Mouse (Mus musculus) heart, embryonic 16.5 days (tissue): ENCODE results near the gene Jmjd8. TPM values are rescaled to one million over a fixed set of nuclear protein-coding genes. Genes with fewer than 3 reads are reported as not detected.
A peak's percentile ranks its signal among the peaks of the same experiment; 100 is the strongest.

ENCODE experiments used
- ATAC-seq: fragments of 200-750 bp; cut with Nextera tagmentation; replicated peaks from 2 replicates; pipeline ENCODE4 v1.8.0; 2017; ENCODE audit warnings: moderate number of reproducible peaks; ENCODE audit not compliant: insufficient read depth, low FRiP score; ENCODE audit errors: extremely low read depth
- H3K27ac ChIP-seq: fragments of 300-500 bp; sonication (generic); 2 replicates; pipeline ENCODE4 v1.5.1; 2014; ENCODE audit warnings: mild to moderate bottlenecking, low read length, control low read depth, moderate library complexity
- H3K27me3 ChIP-seq: fragments of 300-500 bp; sonication (generic); 2 replicates; pipeline ENCODE4 v1.6.1; 2014; ENCODE audit warnings: low read length, mixed read lengths; ENCODE audit not compliant: control insufficient read depth, insufficient read depth
- H3K36me3 ChIP-seq: fragments of 300-500 bp; sonication (generic); 2 replicates; pipeline ENCODE4 v1.6.1; 2014; ENCODE audit not compliant: control insufficient read depth, insufficient read depth
- H3K4me1 ChIP-seq: fragments of 300-500 bp; sonication (generic); 2 replicates; pipeline ENCODE4 v1.6.1; 2014; ENCODE audit warnings: low read length, mixed read lengths; ENCODE audit not compliant: control insufficient read depth, insufficient read depth
- H3K4me2 ChIP-seq: fragments of 300-500 bp; sonication (generic); 2 replicates; pipeline ENCODE4 v1.6.1; 2014; ENCODE audit warnings: low read depth, mild to moderate bottlenecking, control low read depth, low read length
- H3K4me3 ChIP-seq: fragments of 300-500 bp; sonication (generic); 2 replicates; pipeline ENCODE4 v1.5.1; 2014; ENCODE audit warnings: mild to moderate bottlenecking, control low read depth, low read length
- H3K9ac ChIP-seq: fragments of 300-500 bp; sonication (generic); 2 replicates; pipeline ENCODE4 v1.6.1; 2014; ENCODE audit warnings: low read length, control low read depth
- H3K9me3 ChIP-seq: fragments of 300-500 bp; sonication (generic); replicated peaks from 2 replicates; pipeline ENCODE4 v1.6.1; 2016; ENCODE audit warnings: low read length; ENCODE audit not compliant: control insufficient read depth
- WGBS: fragments of 180-500 bp; shearing (Covaris S2); extraction: QIAGEN DNeasy Blood & Tissue Kit; methylation state at CpG from one replicate; pipeline ENCODE4 v1.1.7; 2014; 5-methylcytosine and 5-hydroxymethylcytosine counted together
- polyA plus RNA-seq: library from polyadenylated mRNA; unstranded; fragments of >200 nt; fragmentation: Nextera tagmentation; extraction: Ambion mirVana; gene quantifications from 2 replicates; pipeline ENCODE4 v1.2.1, GENCODE M21; 2015

The Jmjd8 gene
- polyA plus RNA-seq, 1 experiment from 2014 or later: 35.0 TPM

DNA sequence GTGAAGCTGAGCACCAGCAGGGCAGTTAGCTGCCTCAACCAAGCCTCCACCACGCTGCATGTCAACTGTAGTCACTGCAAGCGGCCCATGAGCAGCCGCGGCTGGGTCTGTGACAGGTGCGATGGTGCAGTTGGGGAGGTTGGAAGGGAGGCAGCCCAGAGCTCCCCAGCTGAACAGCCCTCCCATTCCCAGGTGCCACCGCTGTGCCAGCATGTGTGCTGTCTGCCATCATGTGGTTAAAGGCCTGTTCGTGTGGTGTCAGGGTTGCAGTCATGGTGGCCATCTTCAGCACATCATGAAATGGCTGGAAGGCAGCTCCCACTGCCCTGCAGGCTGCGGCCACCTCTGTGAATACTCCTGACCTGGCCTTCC is 458 bp upstream of the Jmjd8 start:
- Histone ChIP-seq H3K4me3 (peak overlapping the region; percentile 68), H3K27ac (peak overlapping the region; percentile 87), H3K4me1 (peaks cover 48% of the 10 kb centered on the region), H3K9me3 (no peaks in the 10 kb centered on the region), H3K27me3 (no peaks in the 10 kb centered on the region), H3K4me2 (peak overlapping the region; percentile 77), H3K9ac (peak overlapping the region; percentile 89; the same call in 1 of the 2 replicates), H3K36me3 (peaks cover 36% of the 10 kb centered on the region)
- ATAC-seq: no peak
- WGBS: 81% methylated on average over 8 of the region's 8 CpGs

DNA sequence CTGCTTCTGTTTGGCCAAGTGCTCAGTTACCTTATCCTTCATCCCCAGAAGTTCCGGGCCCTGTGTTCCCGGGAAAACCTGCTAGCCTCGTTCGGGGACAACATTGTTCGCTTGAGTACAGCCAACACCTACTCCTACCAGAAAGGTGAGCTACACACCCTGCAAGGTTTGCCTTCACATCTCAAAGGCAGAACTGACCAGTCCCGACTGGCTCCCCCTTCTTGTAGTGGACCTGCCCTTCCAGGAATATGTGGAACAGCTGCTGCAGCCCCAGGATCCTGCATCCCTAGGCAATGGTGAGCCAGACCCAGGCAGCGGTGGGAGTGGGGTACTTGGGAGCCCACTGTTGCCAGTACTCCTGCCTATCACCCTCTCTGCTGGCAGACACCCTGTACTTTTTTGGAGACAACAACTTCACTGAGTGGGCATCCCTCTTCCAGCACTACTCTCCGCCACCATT is 921 bp downstream of the Jmjd8 start:
- 31% methylated on average over 8 of the region's 8 CpGs for WGBS
- peak overlapping the region; percentile 68 for H3K4me3 ChIP-seq
- no peaks in the 10 kb centered on the region for H3K9me3 ChIP-seq
- H3K27me3 ChIP-seq: no peaks in the 10 kb centered on the region
- H3K27ac ChIP-seq: peak overlapping the region; percentile 87
- peak overlapping the region; percentile 89 for H3K9ac ChIP-seq
- peaks cover 48% of the 10 kb centered on the region for H3K4me1 ChIP-seq
- peaks cover 36% of the 10 kb centered on the region for H3K36me3 ChIP-seq
- peak overlapping the region; percentile 77 for H3K4me2 ChIP-seq
- no peak for ATAC-seq

DNA sequence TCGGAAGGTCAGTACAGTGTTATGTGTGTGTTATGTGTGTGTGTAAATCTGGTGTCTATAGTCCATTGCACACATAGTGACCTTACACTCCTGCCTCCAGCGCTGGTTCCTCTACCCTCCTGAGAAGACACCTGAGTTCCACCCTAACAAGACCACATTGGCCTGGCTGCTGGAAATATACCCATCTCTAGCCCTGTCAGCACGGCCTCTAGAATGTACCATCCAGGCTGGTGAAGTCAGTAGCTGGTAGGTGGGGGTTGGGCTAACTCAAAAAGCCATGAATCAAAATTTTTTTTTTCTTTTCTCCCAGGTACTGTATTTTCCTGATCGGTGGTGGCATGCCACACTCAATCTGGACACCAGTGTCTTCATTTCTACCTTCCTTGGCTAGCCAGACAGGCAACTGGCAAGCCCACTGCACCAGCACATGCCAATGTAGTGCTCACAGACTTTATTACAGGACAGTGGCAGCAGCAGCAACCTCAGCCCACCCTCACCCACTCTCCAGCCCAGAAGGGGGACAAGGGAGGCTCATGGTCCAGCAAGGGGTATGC is 1.6 kb downstream of the Jmjd8 start:
- H3K27me3 ChIP-seq: no peaks in the 10 kb centered on the region
- no peak overlapping the region for H3K9ac ChIP-seq
- no peak overlapping the region for H3K27ac ChIP-seq
- H3K4me1 ChIP-seq: peaks cover 50% of the 10 kb centered on the region
- no peak overlapping the region; the same call in 1 of the 2 replicates for H3K4me3 ChIP-seq
- no peak overlapping the region for H3K4me2 ChIP-seq
- WGBS: 80% methylated on average over 4 of the region's 4 CpGs
- no peaks in the 10 kb centered on the region for H3K9me3 ChIP-seq
- peaks cover 36% of the 10 kb centered on the region for H3K36me3 ChIP-seq
- ATAC-seq: no peak

DNA sequence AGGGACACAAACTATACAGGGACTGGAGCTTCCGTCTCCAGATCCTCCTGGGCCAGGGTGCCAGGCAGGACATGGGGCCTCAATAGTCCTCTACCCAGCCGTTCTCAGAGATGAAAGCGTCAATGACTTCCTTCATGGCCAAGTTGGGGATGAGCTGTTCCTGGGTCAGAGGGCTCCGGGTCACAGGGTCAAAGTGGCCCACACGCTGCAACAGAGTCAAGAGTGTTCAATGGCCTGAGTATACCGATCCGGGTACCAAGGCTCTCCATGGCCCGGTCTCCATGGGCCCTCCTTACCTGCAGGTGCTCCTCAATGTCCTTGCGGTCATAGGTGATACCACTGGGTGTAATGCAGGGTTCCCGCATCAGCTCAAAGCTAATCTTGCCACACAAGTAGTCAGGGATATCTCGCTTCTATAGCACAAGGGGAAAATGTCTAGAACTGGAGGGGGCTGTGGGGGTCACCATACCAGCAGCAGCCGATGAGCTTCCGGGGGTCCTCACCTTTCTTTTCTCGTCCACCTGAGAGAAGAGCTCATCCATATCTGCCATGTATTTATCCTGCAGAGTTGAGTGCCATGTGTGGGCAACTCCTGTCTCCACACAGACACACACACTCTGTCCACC is 2.3 kb downstream of the Jmjd8 start:
- 87% methylated on average over 14 of the region's 14 CpGs for WGBS
- no peak overlapping the region; the same call in 1 of the 2 replicates for H3K4me2 ChIP-seq
- no peak for ATAC-seq
- H3K9me3 ChIP-seq: no peaks in the 10 kb centered on the region
- no peak overlapping the region for H3K4me3 ChIP-seq
- no peak overlapping the region for H3K9ac ChIP-seq
- peaks cover 56% of the 10 kb centered on the region for H3K4me1 ChIP-seq
- no peak overlapping the region for H3K27ac ChIP-seq
- no peaks in the 10 kb centered on the region for H3K27me3 ChIP-seq
- H3K36me3 ChIP-seq: peaks cover 33% of the 10 kb centered on the region

DNA sequence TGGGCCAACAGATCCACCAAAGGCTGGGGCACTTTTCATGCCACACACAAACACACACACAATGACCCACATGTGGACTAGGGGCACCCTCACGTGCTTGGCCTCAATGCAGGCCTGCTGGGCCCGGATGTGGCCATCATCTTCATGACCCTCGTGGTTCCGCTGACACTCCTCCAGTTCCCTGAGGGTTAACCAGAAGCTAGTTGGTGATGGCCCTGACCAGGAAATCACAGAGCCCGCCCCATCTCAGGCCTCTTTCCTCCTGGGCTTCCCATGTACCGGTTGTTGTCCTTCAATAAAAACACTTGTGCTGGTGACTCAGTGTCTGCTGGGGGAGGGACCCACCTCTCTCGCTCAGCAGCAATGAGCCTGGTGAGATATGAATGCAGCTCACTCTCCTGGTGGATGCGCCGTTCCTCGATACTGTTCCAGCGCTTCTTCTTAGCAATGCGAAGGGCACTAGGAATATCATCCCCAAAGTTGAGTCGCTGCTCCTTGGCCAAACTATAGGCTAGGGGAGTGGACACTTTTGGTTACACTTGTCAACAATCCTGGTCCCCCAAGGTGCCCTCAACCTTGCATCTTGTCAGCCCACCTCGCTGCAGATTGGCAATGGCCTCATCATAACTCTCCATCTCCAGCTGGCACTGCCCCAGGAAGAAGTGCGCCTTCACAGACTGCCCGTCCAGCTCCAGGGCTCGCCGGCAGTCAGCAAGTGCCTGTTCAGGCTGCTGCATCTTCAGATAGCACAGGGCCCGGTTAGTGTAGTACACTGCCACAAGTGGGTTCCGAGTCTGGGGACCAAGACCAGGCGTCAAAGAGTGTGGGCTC is 3.0 kb downstream of the Jmjd8 start:
- Histone ChIP-seq H3K4me2 (peak overlapping the region; percentile 98), H3K4me1 (peaks cover 64% of the 10 kb centered on the region), H3K36me3 (peaks cover 26% of the 10 kb centered on the region), H3K9ac (peak overlapping the region; percentile 97), H3K27me3 (no peaks in the 10 kb centered on the region), H3K4me3 (peak overlapping the region; percentile 90), H3K27ac (peak overlapping the region; percentile 99), H3K9me3 (no peaks in the 10 kb centered on the region)
- ATAC-seq: no peak
- 47% methylated on average over 21 of the region's 21 CpGs for WGBS

DNA sequence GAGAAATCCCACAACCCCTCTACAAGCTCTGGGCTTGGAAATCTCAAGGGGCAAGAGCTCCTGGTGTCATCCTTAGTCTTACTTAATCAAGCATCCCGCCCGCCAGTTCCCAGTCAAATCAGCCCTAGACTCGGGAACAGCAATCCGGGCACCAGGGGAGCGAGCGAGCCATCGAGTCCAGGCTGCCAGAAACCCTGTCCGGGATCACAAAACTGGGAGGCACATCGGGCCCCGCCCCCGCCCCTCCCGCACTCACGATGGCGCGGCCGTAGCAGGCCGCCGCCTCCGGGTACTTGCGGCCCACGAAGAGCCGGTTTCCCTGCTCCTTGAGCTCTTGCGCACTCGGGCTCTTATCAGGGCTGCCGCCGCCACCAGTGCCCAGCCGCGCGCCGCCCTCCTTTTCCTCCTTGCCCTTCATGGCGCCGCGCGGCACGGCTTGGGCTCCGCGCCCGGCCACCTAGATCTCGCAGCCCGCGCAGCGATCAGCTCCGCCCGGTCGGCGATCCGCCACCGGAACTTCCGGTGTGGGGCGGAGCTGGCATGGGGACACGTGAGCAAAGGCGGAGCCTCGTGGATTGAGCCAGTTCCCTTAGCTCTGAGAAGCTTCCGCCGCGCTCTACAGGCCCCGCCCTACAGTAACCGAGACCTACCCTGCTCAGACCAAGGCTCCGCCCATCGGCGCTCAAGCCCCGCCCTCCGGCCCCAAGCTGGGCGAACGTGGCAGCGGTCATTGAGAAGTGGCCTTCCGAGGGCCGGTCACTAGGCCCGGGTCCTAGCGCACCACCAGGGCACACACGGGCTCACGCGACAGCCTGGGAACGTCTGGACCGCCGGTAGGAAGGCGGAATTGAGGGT is 4.0 kb downstream of the Jmjd8 start:
- under 1% methylated on average over 77 of the region's 77 CpGs for WGBS

DNA sequence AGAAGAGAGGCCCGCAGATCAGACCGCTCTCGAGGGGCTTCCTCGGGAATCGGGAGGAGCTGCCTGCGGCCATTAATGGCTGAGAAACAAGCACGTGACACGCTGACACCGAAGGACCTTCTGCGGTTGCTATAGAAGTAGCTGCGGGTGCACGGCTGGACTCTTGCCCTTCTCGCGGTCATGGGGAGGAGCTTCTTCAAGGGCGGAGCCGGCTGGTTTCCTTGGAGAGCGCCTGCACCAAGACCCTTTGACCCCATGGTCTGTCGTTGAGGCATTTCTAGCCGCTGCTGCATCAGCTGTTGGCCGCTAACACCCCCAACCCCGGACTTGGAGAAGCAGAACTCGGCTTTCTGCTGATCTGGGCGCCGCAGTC is 4.6 kb downstream of the Jmjd8 start, which contains the start of gene Stub1:
TSS of gene Stub1 (minus strand) at position 114 of the 373 bp plus-strand sequence.
- no peaks in the 10 kb centered on the region for H3K9me3 ChIP-seq
- WGBS: under 1% methylated on average over 24 of the region's 24 CpGs
- H3K36me3 ChIP-seq: peaks cover 18% of the 10 kb centered on the region
- H3K4me1 ChIP-seq: peaks cover 67% of the 10 kb centered on the region
- peak; percentile 76 for ATAC-seq
- H3K27ac ChIP-seq: peak within 1 kb of the TSS; percentile 99
- peak within 1 kb of the TSS; percentile 98 for H3K4me2 ChIP-seq
- H3K9ac ChIP-seq: peak within 1 kb of the TSS; percentile 97
- H3K4me3 ChIP-seq: peak within 1 kb of the TSS; percentile 90
- no peaks in the 10 kb centered on the region for H3K27me3 ChIP-seq

More for the DNA sequence above, 4.0 kb downstream of the Jmjd8 start:
- H3K4me1 ChIP-seq: peaks cover 70% of the 10 kb centered on the region
- peak; percentile 91 for ATAC-seq
- H3K36me3 ChIP-seq: peaks cover 19% of the 10 kb centered on the region
- H3K9me3 ChIP-seq: no peaks in the 10 kb centered on the region
- peak overlapping the region; percentile 98 for H3K4me2 ChIP-seq
- H3K27me3 ChIP-seq: no peaks in the 10 kb centered on the region
- H3K27ac ChIP-seq: peak overlapping the region; percentile 99
- H3K9ac ChIP-seq: peak overlapping the region; percentile 97
- H3K4me3 ChIP-seq: peak overlapping the region; percentile 90

DNA sequence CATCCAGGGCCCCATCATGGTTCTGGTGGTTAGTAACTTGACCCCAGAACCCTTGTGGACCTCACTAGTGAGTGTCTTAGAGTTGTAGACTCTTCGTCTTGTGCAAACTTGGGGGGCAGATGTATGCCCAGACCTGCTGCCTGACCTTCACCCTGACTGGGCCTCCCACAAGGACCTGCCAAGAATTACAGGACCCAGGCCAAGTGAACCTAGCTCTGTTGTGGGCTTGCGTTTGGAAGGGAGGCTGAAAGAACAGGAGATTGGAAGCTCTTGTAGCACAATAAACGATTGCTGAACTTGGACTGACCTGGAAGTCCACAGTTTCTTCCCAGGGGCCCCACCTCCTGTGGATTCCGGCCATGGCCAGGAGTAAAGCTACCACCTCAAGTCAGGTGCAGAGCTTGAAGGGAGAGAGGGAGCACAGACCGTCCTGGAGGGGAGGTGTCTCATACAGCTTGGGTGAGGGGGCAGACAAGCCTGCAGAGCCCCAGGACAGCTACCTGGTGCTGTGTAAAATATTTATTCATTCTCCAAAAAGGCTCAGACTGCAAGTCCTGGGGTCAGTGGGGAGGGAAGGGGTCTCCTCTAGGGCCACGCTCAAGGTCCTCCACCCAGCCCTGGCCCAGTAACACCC is 5.4 kb downstream of the Jmjd8 start:
- H3K4me2 ChIP-seq: peak overlapping the region; percentile 92
- no peak for ATAC-seq
- no peaks in the 10 kb centered on the region for H3K27me3 ChIP-seq
- peak overlapping the region; percentile 93 for H3K9ac ChIP-seq
- H3K27ac ChIP-seq: peak overlapping the region; percentile 99
- WGBS: 18% methylated on average over 6 of the region's 6 CpGs
- peak overlapping the region; percentile 90 for H3K4me3 ChIP-seq
- H3K4me1 ChIP-seq: peaks cover 63% of the 10 kb centered on the region
- no peaks in the 10 kb centered on the region for H3K9me3 ChIP-seq
- H3K36me3 ChIP-seq: peaks cover 19% of the 10 kb centered on the region
